Mouse (Mus musculus) forebrain, embryonic 15.5 days (tissue): ENCODE data around the gene Asna1. TPM values are rescaled to one million over a fixed set of nuclear protein-coding genes. Genes with fewer than 3 reads are reported as not detected.

Experiments used
- microRNA-seq: library from miRNA; unstranded; fragments of <30 nt; microRNA quantifications from one replicate; pipeline ENCODE4, GENCODE M21; 2016
- polyA plus RNA-seq: library from polyadenylated mRNA; unstranded; fragments of >200 nt; fragmentation: Nextera tagmentation; extraction: Ambion mirVana; gene quantifications from 2 replicates; pipeline ENCODE4 v1.2.1, GENCODE M21; 2015

The Asna1 gene
- polyA plus RNA-seq, 1 experiment from 2014 or later: 154 TPM

Small RNAs within 50 kb of the gene (microRNA-seq; reads per million reads assigned to microRNA genes)
- gene Mir7070: 1.5 reads per million

Other genes starting within 250 kb of the Asna1 start
- 413 and 445 TPM in 2 replicates for gene Nfix, start 224.9 kb downstream of the Asna1 start, polyA plus RNA-seq
- 8.1 and 8.9 TPM in 2 replicates for gene Dand5, start 202.5 kb downstream of the Asna1 start, polyA plus RNA-seq
- gene Gadd45gip1, start 193.8 kb downstream of the Asna1 start, polyA plus RNA-seq: 36.3 and 39.9 TPM in 2 replicates
- 82.1 and 85.1 TPM in 2 replicates for gene Rad23a, start 184.6 kb downstream of the Asna1 start, polyA plus RNA-seq
- gene Calr, start 178.3 kb downstream of the Asna1 start, polyA plus RNA-seq: 559 and 575 TPM in 2 replicates
- 122 and 127 TPM in 2 replicates for gene Farsa, start 168.3 kb downstream of the Asna1 start, polyA plus RNA-seq
- 55.0 and 64.4 TPM in 2 replicates for gene Syce2, start 153.2 kb downstream of the Asna1 start, polyA plus RNA-seq
- 36.2 and 37.4 TPM in 2 replicates for gene Gcdh, start 131.4 kb downstream of the Asna1 start, polyA plus RNA-seq
- 0.75 and 0.87 TPM in 2 replicates for gene Klf1, start 123.4 kb downstream of the Asna1 start, polyA plus RNA-seq
- gene Dnase2a, start 116.7 kb downstream of the Asna1 start, polyA plus RNA-seq: 5.6 TPM in 2 replicates
- 48.3 and 52.5 TPM in 2 replicates for gene Mast1, start 87.9 kb downstream of the Asna1 start, polyA plus RNA-seq
- gene Rtbdn, start 78.3 kb downstream of the Asna1 start, polyA plus RNA-seq: 2.0 and 2.3 TPM in 2 replicates
- gene Gm49661, start 55.8 kb downstream of the Asna1 start, polyA plus RNA-seq: not detected in 2 replicates
- 1,445 and 1,467 TPM in 2 replicates for gene Prdx2, start 55.7 kb downstream of the Asna1 start, polyA plus RNA-seq
- gene Rnaseh2a, start 55.5 kb downstream of the Asna1 start, polyA plus RNA-seq: 96.4 and 98.5 TPM in 2 replicates
- 7.6 TPM in 2 replicates for gene Junb, start 46.6 kb downstream of the Asna1 start, polyA plus RNA-seq
- gene Hook2, start 34.7 kb downstream of the Asna1 start, polyA plus RNA-seq: 28.0 and 29.7 TPM in 2 replicates
- not detected in 2 replicates for gene Best2, start 10.8 kb downstream of the Asna1 start, polyA plus RNA-seq
- gene Trir, start 1.5 kb upstream of the Asna1 start, polyA plus RNA-seq: 141 and 150 TPM in 2 replicates
- gene Tnpo2, start 11.6 kb upstream of the Asna1 start, polyA plus RNA-seq: 57.9 and 64.1 TPM in 2 replicates
- 63.0 and 67.1 TPM in 2 replicates for gene Fbxw9, start 34.8 kb upstream of the Asna1 start, polyA plus RNA-seq
- gene Gm5741, start 42.7 kb upstream of the Asna1 start, polyA plus RNA-seq: 1.2 and 2.0 TPM in 2 replicates
- gene Dhps, start 46.5 kb upstream of the Asna1 start, polyA plus RNA-seq: 91.4 and 92.3 TPM in 2 replicates
- gene Wdr83os, start 55.5 kb upstream of the Asna1 start, polyA plus RNA-seq: 120 and 132 TPM in 2 replicates
- gene Wdr83, start 56.0 kb upstream of the Asna1 start, polyA plus RNA-seq: 62.1 and 62.3 TPM in 2 replicates
- gene Man2b1, start 58.0 kb upstream of the Asna1 start, polyA plus RNA-seq: 16.9 and 17.0 TPM in 2 replicates
- 3.8 and 4.1 TPM in 2 replicates for gene Zfp791, start 97.8 kb upstream of the Asna1 start, polyA plus RNA-seq
- gene Cks1brt, start 126.6 kb upstream of the Asna1 start, polyA plus RNA-seq: not detected in 2 replicates
- gene Olfr371, start 200.7 kb upstream of the Asna1 start, polyA plus RNA-seq: not detected in 2 replicates